Mouse (Mus musculus): ENCODE data around the gene Zfp148. TPM values are rescaled to one million over a fixed set of nuclear protein-coding genes. Genes with fewer than 3 reads are reported as not detected.

The Zfp148 gene
- 31.9 and 34.3 TPM in 2 replicates for polyA plus RNA-seq (2012; ENCODE audit: insufficient read depth, insufficient read length, missing spikeins)

DNA sequence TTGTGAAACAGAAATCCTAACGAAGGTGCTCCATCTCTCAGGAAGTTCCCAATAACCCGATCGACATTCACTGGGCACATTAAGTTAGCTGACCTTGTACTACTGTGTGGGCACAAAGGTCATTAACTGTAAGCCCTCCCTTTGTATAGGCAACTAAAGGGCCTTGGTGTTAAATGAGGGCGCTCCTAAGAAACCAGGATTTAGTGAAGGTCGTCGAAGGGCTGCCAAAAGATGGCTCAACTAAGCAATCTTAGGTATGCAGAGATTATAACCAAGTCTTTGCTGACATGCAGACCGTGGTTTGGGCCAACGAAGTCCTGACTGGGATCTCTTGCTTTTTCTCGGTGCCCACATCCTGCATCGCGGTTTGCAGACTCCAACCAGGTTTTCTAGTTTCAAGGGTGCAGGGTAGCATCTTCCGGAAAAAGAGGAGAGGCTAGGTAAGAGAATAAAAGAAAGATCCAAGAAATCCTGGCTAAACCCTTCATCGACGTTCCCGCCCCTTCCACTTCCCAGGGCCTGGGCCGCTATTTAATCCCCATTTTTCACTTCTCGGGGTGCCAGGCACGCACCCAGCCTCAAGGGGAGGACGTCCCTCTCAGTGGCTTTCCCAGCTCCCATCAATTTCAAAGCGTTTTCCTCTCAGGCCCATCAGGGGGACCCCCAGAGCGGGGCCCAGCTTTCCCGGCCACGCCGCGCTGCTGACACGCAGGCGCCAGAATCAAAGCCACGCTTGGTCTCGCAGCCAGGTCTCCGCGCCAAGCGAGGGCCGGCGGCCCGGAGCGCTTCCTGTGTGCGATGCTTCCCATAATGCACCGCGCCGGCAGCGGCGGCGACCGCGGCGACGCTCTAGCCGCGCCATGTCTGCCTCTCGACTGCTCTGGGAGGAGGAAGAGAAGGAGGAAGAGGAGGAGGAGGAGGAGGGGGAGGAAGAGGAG, at the start of gene Zfp148:
Gene Zfp148, plus strand, starts transcription at position 893 of the 938 bp plus-strand sequence.
- Histone ChIP-seq H3K4me1 (ENCODE audit: control insufficient read depth, insufficient read depth, low read length) (peaks cover 25% of the 10 kb centered on the region), H3K4me3 (ENCODE audit: insufficient read depth, low read length) (peak within 1 kb of the TSS; percentile 88), H3K27ac (ENCODE audit: insufficient read depth, low read depth, low read length) (peak within 1 kb of the TSS; percentile 74)

DNA sequence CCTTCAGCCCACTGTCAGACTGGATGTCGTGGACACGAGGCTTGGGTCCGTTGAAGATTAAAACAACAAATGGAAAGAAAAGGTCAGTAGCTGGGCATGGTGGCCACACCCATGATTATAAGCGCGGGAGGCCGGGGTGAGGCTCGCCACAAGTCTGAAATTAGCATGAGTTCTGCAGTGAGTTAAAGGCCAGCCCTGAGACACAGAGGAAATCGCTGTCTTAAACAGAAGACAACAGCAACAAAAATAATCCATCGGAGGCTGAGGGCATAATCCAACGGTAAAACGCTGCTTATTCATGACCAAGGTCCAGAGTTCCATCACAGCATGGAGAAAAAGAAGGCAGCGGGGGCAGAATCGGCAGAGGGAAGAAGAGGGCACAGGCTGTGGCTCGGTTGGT, 47.6 kb upstream of the Zfp148 start:
- no peak overlapping the region for H3K27ac ChIP-seq (ENCODE audit: insufficient read depth, low read depth, low read length)
- no peaks in the 10 kb centered on the region for H3K4me1 ChIP-seq (ENCODE audit: control insufficient read depth, insufficient read depth, low read length)
- TF ChIP-seq POLR2A (IDR thresholded peaks at IDR 0.05; ENCODE audit: borderline replicate concordance, low read depth, low read length) (no peak), CTCF (IDR thresholded peaks at IDR 0.05; ENCODE audit: low read depth, low read length) (no peak)
- H3K4me3 ChIP-seq (ENCODE audit: insufficient read depth, low read length): no peak overlapping the region

DNA sequence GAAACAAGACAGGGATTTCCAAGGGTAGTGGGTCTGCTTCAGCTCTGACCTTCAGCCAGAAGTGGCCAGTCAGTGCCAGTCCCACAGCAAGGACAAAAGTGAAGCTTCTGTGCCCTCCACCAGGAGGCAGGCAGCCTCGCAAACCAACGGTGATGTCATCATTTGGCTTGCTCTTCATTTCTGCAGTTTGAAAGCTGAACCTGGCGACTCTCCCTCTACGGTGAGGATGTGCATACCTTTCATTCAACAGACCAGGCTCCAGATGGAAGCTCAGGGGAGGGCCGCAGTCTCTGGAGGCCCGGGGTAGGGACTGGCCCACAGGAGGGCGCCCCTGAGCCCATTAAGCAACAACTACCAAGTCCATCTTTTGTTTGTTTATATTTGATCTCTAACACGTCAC, 43.5 kb upstream of the Zfp148 start:
- no peaks in the 10 kb centered on the region for H3K4me1 ChIP-seq (ENCODE audit: control insufficient read depth, insufficient read depth, low read length)
- peak; percentile 72 for TF ChIP-seq CTCF (IDR thresholded peaks at IDR 0.05; ENCODE audit: low read depth, low read length)
- TF ChIP-seq POLR2A (IDR thresholded peaks at IDR 0.05; ENCODE audit: borderline replicate concordance, low read depth, low read length): no peak
- H3K4me3 ChIP-seq (ENCODE audit: insufficient read depth, low read length): no peak overlapping the region
- H3K27ac ChIP-seq (ENCODE audit: insufficient read depth, low read depth, low read length): no peak overlapping the region

DNA sequence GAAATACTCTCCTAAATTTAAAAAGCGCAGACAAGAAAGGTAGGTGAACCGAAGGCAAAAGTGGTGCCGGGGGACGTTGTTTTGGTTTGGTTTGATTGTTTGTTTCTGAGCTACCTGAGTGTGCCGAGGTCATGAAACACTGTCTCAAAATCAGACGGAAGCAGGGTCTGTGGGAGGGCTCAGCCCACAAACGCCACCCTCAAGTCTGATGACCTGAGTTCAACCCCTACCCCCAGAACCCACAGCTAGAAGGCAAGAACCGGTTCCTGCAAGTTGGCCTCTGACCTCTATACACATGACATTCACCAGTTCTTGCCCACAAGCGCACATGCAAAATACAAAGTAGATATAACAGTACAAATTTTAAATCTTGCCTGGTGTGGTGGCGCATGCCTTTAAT, 43.0 kb upstream of the Zfp148 start:
- no peak for TF ChIP-seq POLR2A (IDR thresholded peaks at IDR 0.05; ENCODE audit: borderline replicate concordance, low read depth, low read length)
- no peak for TF ChIP-seq CTCF (IDR thresholded peaks at IDR 0.05; ENCODE audit: low read depth, low read length)
- no peaks in the 10 kb centered on the region for H3K4me1 ChIP-seq (ENCODE audit: control insufficient read depth, insufficient read depth, low read length)
- H3K27ac ChIP-seq (ENCODE audit: insufficient read depth, low read depth, low read length): no peak overlapping the region
- no peak overlapping the region for H3K4me3 ChIP-seq (ENCODE audit: insufficient read depth, low read length)

DNA sequence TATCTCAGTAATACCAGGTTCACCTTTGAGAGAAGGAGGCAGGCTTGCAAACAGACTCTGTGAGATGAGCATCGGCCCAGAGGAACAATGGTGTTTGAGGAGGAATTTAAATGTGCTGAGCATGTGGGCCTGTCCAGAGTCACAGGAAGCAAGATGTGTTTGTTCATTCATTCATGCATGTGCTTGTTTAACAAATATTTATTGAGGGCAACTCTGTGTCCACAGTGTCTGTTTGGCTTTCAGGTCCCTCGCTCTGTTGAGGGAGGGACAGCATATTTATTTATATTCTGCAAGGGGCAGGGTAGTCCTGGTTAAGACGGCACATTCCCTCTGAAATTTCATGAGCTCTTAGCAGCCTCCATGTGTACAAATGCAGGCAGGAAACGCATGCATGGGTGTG, 42.1 kb upstream of the Zfp148 start:
- Histone ChIP-seq H3K4me1 (ENCODE audit: control insufficient read depth, insufficient read depth, low read length) (no peaks in the 10 kb centered on the region), H3K4me3 (ENCODE audit: insufficient read depth, low read length) (no peak overlapping the region), H3K27ac (ENCODE audit: insufficient read depth, low read depth, low read length) (no peak overlapping the region)
- TF ChIP-seq POLR2A (IDR thresholded peaks at IDR 0.05; ENCODE audit: borderline replicate concordance, low read depth, low read length) (no peak), CTCF (IDR thresholded peaks at IDR 0.05; ENCODE audit: low read depth, low read length) (no peak)

DNA sequence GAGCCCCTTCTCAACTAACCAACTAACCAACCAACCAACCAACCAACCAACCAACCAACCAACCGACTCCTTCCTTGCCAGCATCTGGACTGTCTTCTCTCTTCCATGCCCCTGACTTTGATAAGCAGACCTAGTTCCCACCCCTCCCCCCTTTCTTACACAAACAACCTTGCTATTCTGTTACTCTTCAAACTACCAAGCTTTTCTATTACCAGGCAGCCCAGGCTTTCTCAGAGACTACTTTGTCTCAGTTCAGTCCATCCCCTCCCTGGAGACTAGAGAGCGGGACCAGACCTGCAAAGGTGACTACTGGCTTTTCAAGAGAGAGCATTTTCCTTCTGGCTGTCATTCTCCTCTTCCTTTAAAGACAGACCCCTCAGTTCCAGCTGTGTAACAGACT, 41.2 kb upstream of the Zfp148 start:
- no peak for TF ChIP-seq POLR2A (IDR thresholded peaks at IDR 0.05; ENCODE audit: borderline replicate concordance, low read depth, low read length)
- no peaks in the 10 kb centered on the region for H3K4me1 ChIP-seq (ENCODE audit: control insufficient read depth, insufficient read depth, low read length)
- H3K27ac ChIP-seq (ENCODE audit: insufficient read depth, low read depth, low read length): no peak overlapping the region
- no peak overlapping the region for H3K4me3 ChIP-seq (ENCODE audit: insufficient read depth, low read length)

DNA sequence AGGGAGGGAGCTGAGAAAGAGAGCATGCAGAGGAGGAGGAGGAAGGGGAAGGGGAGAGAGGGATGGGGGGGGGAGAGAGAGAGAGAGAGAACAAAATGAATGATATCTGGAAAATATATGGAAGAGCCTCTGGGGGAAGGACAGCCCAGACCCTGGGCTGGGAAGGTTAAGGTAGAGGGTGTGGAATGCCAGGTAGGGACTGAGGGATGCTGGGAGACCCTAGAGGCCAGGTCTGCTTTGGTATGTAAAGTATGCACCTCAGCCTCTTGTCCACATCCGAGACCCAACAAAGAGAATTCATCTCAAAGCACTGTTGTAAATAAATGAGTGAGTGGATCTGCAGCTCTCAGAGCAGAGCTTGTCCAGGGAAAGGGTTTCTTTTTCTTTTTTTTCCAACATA, 38.3 kb upstream of the Zfp148 start:
- H3K27ac ChIP-seq (ENCODE audit: insufficient read depth, low read depth, low read length): no peak overlapping the region
- no peak for TF ChIP-seq CTCF (IDR thresholded peaks at IDR 0.05; ENCODE audit: low read depth, low read length)
- no peak for TF ChIP-seq POLR2A (IDR thresholded peaks at IDR 0.05; ENCODE audit: borderline replicate concordance, low read depth, low read length)
- H3K4me1 ChIP-seq (ENCODE audit: control insufficient read depth, insufficient read depth, low read length): peaks cover 21% of the 10 kb centered on the region
- H3K4me3 ChIP-seq (ENCODE audit: insufficient read depth, low read length): no peak overlapping the region

DNA sequence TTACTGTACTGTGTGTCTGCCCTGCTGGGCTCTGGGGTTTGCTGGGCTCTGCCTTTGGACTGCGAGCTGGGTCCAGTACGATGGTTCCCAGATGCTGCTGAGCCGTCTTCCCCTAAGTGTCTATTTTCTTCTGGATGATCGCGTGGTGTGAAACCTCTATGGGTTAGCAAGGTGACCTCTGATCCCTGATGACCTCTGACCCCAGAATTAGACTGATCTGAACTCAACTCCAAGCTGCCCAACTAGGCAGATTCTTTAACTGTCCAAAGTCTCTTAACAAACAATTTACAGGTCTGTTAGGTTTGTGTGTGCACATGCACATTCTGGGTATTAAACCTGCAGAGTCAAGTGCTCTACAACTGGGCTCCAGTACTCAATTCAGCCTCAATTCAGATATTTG, 37.5 kb upstream of the Zfp148 start:
- TF ChIP-seq CTCF (IDR thresholded peaks at IDR 0.05; ENCODE audit: low read depth, low read length) (no peak), POLR2A (IDR thresholded peaks at IDR 0.05; ENCODE audit: borderline replicate concordance, low read depth, low read length) (no peak)
- peaks cover 27% of the 10 kb centered on the region for H3K4me1 ChIP-seq (ENCODE audit: control insufficient read depth, insufficient read depth, low read length)
- H3K27ac ChIP-seq (ENCODE audit: insufficient read depth, low read depth, low read length): no peak overlapping the region
- no peak overlapping the region for H3K4me3 ChIP-seq (ENCODE audit: insufficient read depth, low read length)

DNA sequence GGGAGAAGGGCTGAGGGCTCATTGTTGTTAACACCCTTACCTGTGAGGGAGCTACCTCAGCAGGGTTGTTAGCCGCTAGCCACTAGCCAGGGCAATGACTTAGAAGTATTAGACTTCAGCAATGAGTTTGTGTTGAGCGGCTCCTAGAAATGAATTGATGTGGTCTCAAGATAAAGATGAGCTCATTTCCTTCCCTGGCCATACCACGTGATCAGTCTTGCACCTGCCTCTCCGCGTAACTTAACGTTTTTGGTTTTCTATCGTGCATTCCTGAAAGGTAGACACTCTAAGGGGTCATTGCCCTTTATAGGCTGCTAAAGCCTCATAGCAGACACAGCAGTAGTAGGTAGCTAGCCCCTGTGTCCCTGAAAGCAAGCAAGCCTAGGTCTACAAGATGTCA, 37.0 kb upstream of the Zfp148 start:
- Histone ChIP-seq H3K4me1 (ENCODE audit: control insufficient read depth, insufficient read depth, low read length) (peaks cover 28% of the 10 kb centered on the region), H3K4me3 (ENCODE audit: insufficient read depth, low read length) (no peak overlapping the region), H3K27ac (ENCODE audit: insufficient read depth, low read depth, low read length) (no peak overlapping the region)
- TF ChIP-seq CTCF (IDR thresholded peaks at IDR 0.05; ENCODE audit: low read depth, low read length) (no peak), POLR2A (IDR thresholded peaks at IDR 0.05; ENCODE audit: borderline replicate concordance, low read depth, low read length) (no peak)

DNA sequence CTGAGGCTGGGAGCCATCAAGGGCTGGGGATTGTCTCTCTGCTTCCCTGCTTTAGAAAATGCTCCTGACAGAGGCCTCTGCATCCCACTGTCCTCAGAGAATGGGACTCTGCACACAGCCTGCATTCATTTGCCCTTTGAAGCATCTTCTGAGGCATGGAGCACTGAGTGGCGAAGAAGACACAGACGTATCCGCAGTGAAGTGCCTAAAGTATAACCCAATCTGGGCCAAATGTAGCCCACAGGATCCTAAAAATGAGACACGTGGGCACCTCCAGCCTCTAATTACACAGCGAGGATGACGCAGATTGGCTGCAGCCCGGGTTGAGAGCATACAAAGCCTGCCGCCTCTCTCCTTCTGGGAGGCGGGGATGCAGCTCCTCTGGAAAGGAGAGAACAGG, 36.3 kb upstream of the Zfp148 start:
- Histone ChIP-seq H3K27ac (ENCODE audit: insufficient read depth, low read depth, low read length) (no peak overlapping the region), H3K4me3 (ENCODE audit: insufficient read depth, low read length) (no peak overlapping the region), H3K4me1 (ENCODE audit: control insufficient read depth, insufficient read depth, low read length) (peaks cover 28% of the 10 kb centered on the region)
- no peak for TF ChIP-seq POLR2A (IDR thresholded peaks at IDR 0.05; ENCODE audit: borderline replicate concordance, low read depth, low read length)
- no peak for TF ChIP-seq CTCF (IDR thresholded peaks at IDR 0.05; ENCODE audit: low read depth, low read length)

Measured in bone marrow macrophage, adult 2 months (primary cell).